Mouse (Mus musculus): ENCODE measurements at regions not wholly inside any gene's neighbourhood (a gene's known extent, or its start where the extent isn't known, plus 50 kb on each side); places are given as distances from the start of the nearest gene placed in this dataset.

DNA sequence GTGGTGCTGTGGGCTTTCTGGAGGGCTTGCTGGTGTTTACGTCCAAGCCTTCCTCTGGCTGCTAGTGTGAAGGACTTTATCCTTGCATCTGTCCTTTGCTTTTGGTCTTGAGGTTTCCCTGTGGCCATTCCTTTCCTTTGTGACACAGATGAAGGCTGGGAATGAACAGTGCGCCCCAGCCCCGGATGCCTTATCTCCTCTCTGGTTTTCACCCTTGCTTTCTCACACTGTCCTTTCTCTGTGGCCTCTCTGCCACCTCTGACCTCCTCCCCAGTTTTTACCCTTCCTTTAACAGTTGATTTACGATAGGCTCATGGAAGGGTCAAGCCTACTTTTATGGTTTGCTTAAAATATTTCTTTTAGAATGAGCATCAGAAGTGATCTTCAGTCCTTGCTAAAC, 53.2 kb downstream of the Gas1 start:
- DNase-seq = no peak

- no peak for DNase-seq
Observed at GRCm38 (mm10) chr13:60123174-60123587, 54.0 kb downstream of the Gas1 start.

GRCm38 (mm10) chr13:60122341-60123173, 54.6 kb downstream of the Gas1 start:
- no peak for DNase-seq

- no peak for DNase-seq
Observed at GRCm38 (mm10) chr13:60111465-60111864, 65.7 kb downstream of the Gas1 start.

DNA sequence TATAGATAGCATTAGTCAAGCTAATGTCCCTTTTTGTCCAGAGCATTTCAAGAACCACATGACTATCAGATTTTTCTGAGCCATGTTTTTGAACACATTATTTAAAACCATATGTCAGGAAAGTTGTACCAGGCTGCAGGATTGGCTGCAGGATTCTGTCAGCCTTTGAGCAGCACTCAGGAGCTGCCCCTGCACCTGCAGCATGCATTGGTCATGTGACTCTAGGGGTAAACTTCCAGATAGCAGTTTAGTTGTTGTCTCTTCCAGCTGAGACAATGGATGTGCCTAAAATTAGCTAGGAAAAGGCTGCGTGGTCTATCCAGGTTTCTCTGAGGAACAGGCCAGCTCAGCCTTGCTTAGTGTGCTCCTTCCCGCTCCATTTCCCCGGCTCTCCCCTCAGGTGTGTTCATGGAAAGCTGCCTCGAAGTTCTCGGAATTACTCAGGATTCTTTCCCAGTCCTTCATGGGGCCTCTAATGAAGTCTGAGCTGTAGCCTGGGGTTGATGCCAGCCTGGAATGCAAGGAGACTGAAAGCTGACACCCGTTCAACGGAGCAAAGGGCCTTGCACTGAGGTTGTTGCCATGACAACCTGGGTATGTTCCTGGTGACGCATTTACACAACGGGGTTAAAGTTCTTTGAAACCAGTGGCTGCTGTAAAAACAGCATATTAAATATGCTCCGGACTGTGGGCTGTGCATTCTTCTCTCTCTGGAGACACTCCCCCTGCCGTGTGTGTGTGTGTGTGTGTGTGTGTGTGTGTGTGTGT, 66.9 kb downstream of the Gas1 start:
- peak; percentile 6 for DNase-seq

DNA sequence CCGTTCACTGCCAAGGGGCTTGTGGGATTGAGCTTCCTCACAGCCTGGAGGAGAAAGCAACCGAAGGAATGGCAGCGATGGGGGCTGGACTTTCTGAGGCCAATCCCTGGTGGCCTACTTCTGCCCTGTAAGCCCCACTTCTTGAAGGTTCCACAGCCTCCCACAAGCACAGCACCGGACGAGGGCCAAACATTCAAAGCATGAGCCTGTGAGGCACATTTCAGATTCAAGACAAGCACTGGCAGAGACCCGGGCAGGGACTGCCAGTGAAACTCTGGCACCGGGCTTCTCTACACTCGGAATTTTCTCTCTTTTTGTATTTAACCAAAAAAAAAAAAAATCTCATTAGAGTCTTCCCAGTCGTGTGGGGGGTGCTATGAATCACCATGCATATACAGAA, 71.9 kb downstream of the Gas1 start:
- DNase-seq = peak; percentile 14

GRCm38 (mm10) chr13:60101651-60102050, 75.5 kb downstream of the Gas1 start:
- no peak for DNase-seq

- no peak for DNase-seq
Observed at GRCm38 (mm10) chr13:60100130-60101112, 76.7 kb downstream of the Gas1 start.

DNA sequence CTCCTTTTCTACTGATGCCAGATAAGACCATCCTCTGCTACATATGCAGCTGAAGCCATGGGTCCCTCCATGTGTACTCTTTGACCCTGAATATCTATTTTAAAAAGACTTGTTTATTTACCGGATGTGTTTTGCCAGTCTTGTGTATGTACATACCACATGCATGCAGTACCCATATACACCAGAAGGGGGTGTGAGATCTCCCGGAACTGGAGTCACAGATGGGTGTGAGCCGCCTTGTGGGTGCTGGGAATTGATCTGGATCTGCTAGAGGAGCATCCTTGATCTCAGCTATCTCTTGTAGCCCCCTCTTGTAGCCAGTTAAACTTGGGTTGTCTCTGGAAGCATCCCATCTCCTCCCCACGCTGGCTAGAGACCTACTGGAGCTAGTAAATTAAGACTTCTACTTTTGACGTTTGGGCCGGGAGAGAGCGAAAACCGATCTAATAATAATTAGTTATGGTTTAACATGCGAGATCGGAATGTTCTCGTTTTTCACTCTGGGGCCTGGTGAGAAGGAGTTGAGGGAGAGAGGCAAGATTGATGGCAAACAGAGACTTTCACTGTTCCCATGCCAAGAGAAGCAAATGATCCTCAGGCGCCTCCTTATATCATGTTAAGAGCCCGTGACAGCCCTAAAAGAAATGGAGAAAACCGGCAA, 77.6 kb downstream of the Gas1 start:
- DNase-seq = no peak

DNA sequence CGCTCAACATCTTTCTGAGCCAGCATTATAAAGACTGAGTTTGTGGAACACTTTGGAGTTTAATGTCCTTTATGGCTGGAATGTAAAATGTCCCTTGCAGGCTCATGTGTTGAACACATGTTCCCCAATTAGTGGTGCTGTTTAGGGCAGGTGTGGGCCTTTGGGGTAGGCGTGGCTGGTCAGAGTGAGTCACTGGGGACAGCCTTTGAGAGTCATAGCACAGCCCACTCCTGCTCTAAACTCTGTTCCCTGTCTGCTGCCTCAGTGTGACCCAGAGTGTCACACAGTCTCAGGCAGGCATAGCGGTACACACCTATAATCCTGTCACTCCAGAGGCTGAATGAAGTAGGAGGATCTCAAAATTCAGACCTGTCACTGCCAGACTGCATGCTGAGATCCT, 78.8 kb downstream of the Gas1 start:
- DNase-seq = no peak

DNA sequence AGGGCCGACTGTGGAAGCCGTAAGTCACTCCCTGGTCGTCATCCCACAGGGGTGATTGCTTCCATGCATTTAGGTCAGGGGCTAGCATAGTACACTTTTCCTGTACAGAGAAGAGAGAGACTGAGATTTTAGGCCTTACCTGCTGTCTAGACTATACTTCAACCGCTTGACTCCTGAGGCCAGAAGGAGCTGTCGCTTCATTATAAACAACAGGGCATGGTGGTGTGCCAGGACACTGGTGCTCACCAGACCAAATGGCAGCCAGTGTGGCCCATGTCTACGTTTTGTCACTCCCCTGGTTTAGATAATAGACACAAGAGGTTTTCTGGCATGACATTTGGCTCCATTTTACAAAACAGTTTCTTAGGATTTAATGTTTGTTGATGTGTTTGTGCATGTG, 79.4 kb downstream of the Gas1 start:
- no peak for DNase-seq

DNA sequence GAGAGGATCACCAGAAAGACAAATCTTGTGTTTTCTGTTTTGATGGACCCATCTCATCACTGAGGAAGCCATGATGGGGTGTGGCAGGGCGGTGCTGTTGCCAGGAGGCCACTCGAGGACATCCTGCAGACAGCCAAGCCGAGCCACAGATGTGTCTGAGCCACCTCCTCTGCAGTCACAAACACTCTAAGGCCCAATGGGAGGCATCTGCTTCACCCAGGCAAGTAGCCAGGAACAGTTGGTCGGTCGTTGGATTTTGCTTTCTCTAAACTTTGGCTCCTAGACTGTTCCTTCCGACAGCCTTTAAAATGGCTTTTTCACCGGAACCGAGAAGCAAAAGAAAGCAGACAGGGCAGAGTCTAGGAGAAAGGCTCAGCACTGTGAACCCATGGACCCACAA, 90.5 kb downstream of the Gas1 start:
- DNase-seq = no peak

DNA sequence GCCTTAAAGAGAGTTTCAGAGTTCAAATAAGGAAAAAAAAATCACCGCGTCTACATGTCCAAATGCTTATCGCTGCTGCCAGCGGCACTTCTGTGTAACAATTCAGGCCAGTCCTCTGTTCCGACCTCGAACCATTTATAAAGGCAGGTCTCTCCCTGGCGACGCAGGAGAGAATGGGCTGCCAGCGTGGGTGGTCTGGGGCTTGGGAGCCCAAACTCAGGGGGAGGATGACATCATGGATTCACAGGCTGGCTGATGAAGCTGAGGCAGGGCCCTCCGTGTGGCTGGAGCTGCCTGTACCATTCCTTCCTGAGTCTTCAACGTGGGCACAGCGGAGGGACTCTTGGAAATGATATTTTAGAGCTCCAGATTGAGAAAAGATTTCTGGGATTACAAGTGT, 92.2 kb downstream of the Gas1 start:
- no peak for DNase-seq

GRCm38 (mm10) chr13:60084290-60084689, 92.9 kb downstream of the Gas1 start:
- DNase-seq = no peak

DNA sequence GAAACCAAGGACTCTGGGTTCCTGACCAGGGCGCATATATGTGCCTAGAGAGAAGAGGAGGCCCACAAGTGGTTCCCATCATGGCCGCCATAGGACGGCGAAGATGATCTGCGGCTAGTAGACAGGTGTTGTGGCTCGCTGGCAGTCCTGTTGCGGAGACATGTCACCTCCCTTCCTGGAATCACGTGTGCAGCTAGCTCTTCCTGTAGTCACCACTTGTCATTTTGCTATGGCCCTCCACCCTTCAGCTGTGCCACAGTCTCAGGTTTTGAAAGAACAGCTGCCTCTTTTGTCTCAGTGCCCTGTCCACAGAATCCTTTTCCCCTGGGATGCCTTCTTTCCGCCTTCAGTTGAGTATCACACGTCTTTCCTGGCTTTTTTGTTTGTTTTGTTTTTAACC, 97.1 kb downstream of the Gas1 start:
- DNase-seq = no peak

GRCm38 (mm10) chr13:60078331-60079050, 98.7 kb downstream of the Gas1 start:
- DNase-seq = no peak

DNA sequence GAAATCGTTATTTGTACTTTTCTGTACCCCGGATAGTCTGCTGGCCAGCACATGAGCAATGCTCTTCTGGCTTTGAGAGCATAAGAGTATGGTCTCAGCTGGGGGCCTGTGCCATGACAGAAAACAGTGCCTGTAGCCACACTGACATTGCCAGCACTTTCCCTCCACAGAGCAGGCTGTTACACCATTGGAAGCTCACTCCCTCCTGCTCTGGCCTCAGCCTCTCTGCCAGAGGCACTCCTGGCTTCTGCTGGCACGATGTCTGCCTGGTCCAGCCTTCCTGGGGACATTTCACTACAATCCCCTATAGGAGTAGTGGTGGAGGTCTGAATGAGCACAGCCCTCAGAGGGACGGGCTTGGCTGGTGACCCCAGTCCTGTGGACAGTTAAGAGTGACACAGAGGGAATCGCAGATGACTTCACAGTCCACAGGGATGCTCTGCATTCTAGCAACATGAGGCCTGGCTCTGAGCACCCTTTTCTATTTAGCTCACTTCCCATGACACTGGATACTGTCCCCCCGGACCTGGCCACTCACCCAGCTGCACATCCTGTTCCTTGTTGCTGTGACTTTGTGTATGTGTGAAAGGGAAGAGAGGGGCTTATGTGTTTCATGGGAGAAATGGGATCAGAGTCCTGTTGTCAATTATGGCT, 100.9 kb downstream of the Gas1 start:
- no peak for DNase-seq

DNA sequence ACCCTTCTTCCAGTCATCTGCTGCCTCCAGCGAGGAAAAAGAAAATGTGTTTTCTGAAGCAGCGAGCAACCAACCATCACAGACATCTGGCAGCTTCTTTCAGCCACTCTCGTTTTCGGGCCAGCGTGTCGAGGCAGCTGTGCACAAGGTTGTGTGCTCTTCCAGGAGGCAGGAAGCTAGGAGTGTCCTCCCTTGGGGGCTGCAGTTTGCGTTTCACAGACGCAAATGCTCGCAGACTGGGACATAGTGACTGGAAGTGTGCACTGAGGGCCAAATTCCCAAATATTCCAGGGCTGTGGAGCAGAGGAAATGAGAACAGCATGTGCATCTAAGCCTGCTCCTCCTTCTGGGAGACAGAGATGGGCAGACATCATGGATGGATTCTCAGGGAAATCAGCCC, 105.6 kb downstream of the Gas1 start:
- DNase-seq = no peak

DNA sequence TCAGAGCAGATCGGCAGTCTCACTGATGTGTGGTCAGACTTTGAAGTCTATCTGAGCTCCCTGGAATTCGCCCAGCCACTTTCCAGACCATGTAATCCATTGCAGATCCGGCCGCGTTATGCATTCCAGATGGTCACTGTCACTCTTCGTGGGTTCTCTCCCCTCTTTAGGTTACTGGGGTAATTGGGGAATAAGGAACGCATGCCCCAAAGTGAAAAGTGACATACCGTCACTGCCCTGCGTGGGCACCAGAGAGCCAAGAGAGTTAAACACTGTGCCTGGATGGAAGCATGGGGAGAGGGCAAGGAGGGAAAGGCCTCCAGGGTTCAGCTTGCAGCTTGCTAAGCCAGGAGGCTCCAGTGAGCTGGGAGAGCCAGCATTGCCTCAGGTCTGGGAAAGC, 108.0 kb downstream of the Gas1 start:
- DNase-seq = no peak

DNA sequence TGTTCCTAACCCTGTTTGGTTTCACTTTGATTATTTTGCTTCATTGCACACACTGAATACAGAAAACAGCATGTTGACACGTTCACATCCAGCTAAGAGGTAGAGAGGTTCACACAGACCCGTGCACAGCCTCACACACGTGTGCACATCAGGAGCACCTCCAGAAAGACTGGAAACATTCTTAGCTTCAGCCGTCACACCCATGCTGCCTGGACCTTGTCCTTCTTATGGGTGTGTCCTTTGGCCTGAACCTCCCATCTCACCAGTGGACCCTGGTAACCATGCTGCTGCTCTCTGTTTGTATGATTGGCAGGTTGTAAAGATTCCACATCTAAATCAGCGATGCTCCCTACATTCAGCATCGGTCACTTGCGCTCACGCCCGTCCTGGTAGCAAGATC, 109.8 kb downstream of the Gas1 start:
- no peak for DNase-seq

- DNase-seq = no peak
Observed at GRCm38 (mm10) chr13:60061589-60061988, 115.6 kb downstream of the Gas1 start.

Data from cerebellum, adult 9-11 months (tissue).